Mouse (Mus musculus) stomach, postnatal 0 days (tissue): ENCODE measurements around the gene Rapgef1. TPM values are rescaled to one million over a fixed set of nuclear protein-coding genes. Genes with fewer than 3 reads are reported as not detected.
A peak's percentile ranks its signal among the peaks of the same experiment; 100 is the strongest.

Source experiments
- ATAC-seq: fragments of 200-750 bp; cut with Nextera tagmentation; 2 replicates; pipeline ENCODE4 v1.8.0; 2017; ENCODE audit not compliant: low FRiP score, low TSS enrichment
- DNase-seq: peaks from one replicate; pipeline ENCODE4 v3.0.0-alpha.2; 2016; ENCODE audit warnings: low spot score
- H3K27ac ChIP-seq: fragments of 300-500 bp; sonication (generic); replicated peaks from 2 replicates; pipeline ENCODE4 v1.5.1; 2014; ENCODE audit warnings: mild to moderate bottlenecking, control low read depth
- H3K27me3 ChIP-seq: fragments of 300-500 bp; sonication (generic); 2 replicates; pipeline ENCODE4 v1.6.1; 2014; ENCODE audit warnings: low read length; ENCODE audit not compliant: control insufficient read depth, insufficient read depth
- H3K36me3 ChIP-seq: fragments of 300-500 bp; sonication (generic); 2 replicates; pipeline ENCODE4 v1.6.1; 2014; ENCODE audit warnings: low read length, mixed read lengths; ENCODE audit not compliant: control insufficient read depth, insufficient read depth
- H3K4me1 ChIP-seq: fragments of 300-500 bp; sonication (generic); replicated peaks from 2 replicates; pipeline ENCODE4 v1.6.1; 2014; ENCODE audit warnings: antibody characterized with exemption; ENCODE audit not compliant: control insufficient read depth, insufficient read depth
- H3K4me2 ChIP-seq: fragments of 300-500 bp; sonication (generic); replicated peaks from 2 replicates; pipeline ENCODE4 v1.6.1; 2014; ENCODE audit warnings: low read depth, mild to moderate bottlenecking, control low read depth, moderate library complexity
- H3K4me3 ChIP-seq: fragments of 300-500 bp; sonication (generic); 2 replicates; pipeline ENCODE4 v1.5.1; 2014; ENCODE audit warnings: low read depth, low read length, control low read depth
- H3K9ac ChIP-seq: fragments of 300-500 bp; sonication (generic); 2 replicates; pipeline ENCODE4 v1.6.1; 2014; ENCODE audit warnings: mild to moderate bottlenecking, low read length, control low read depth, mixed read lengths
- H3K9me3 ChIP-seq: fragments of 300-500 bp; sonication (generic); 2 replicates; pipeline ENCODE4 v1.6.1; 2016; ENCODE audit warnings: low read length; ENCODE audit not compliant: control insufficient read depth
- CTCF ChIP-seq: IDR thresholded peaks from 2 replicates; pipeline ENCODE4 v1.5.1; 2016; ENCODE audit warnings: antibody characterized with exemption, low read depth, mild to moderate bottlenecking, moderate library complexity
- EP300 ChIP-seq: optimal IDR thresholded peaks from 2 replicates; pipeline ENCODE3; 2016; ENCODE audit warnings: antibody characterized with exemption
- WGBS: fragments of 180-500 bp; shearing (Covaris S2); extraction: QIAGEN DNeasy Blood & Tissue Kit; methylation state at CpG from one replicate; pipeline ENCODE4 v1.1.7; 2014; 5-methylcytosine and 5-hydroxymethylcytosine counted together
- polyA plus RNA-seq: library from polyadenylated mRNA; unstranded; fragments of >200 nt; fragmentation: Nextera tagmentation; extraction: Ambion mirVana; gene quantifications from 2 replicates; pipeline ENCODE4 v1.2.1, GENCODE M21; 2015

Gene Rapgef1
- polyA plus RNA-seq, 1 experiment from 2014 or later: 7.2 TPM

DNA sequence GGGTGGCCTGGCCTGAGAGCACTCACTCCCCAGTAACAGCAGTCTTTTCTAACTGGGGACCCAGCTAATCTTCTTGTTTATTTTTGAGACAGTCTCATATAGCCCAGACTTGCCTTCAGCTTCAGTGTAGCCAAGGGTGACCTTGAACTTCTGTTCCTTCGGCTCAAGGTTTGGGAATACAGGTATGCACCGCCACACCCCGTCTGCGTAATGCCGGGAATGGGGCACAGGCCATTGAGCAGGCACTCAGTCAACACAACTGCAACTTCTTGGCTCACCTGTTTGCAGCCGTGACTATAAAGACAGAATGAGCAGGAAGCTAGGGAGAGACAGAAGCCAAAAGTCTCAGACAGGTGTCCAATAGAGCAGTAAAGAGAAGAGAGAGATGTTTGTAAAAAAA lies 124.7 kb downstream of the Rapgef1 start:
- DNase-seq: peak; percentile 79
- peaks cover 4% of the 10 kb centered on the region; the same call in 1 of the 2 replicates for H3K36me3 ChIP-seq
- H3K4me3 ChIP-seq: no peak overlapping the region
- H3K9ac ChIP-seq: no peak overlapping the region
- H3K9me3 ChIP-seq: no peaks in the 10 kb centered on the region
- TF ChIP-seq CTCF: no peak
- TF ChIP-seq EP300: no peak
- H3K4me1 ChIP-seq: no peaks in the 10 kb centered on the region
- H3K27ac ChIP-seq: no peak overlapping the region
- ATAC-seq: peak; percentile 69
- WGBS: 56% methylated on average over 6 of the region's 6 CpGs
- H3K4me2 ChIP-seq: no peak overlapping the region
- no peaks in the 10 kb centered on the region for H3K27me3 ChIP-seq

DNA sequence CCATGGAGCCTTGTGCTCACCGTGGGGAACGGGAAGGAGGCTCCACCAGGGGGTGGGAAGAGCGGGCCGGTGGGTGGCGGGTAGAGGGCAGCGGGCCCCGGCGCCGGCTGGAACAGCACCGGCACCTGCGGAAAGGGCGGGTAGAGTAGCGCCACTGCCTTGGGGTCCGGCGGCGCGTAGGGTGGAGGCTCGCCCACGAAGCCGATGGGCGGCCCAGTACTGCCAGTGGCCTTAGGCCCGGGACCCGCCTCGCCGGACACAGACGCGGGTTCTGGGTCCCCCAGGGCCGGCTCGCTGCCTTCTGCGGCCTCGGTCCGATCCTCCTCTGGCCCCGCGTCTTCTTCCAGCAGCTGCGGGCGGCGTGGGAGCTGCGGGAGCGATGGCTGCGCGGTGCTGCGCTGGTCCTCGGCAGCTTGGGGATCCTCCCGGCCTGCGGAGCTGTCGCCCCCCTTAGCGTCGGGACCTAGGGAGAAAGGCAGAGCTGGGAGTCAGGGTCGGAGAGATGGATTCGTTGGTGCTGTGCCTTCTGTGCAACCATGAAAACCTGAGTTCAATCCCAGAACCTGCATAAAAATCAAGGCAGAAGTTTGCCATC lies 127.8 kb downstream of the Rapgef1 start:
- no peaks in the 10 kb centered on the region for H3K4me1 ChIP-seq
- TF ChIP-seq EP300 (no peak), CTCF (no peak)
- H3K4me3 ChIP-seq: peak overlapping the region; percentile 29
- H3K27me3 ChIP-seq: no peaks in the 10 kb centered on the region; the same call in 1 of the 2 replicates
- H3K9ac ChIP-seq: no peak overlapping the region; the same call in 1 of the 2 replicates
- 14% methylated on average over 44 of the region's 50 CpGs for WGBS
- H3K36me3 ChIP-seq: no peaks in the 10 kb centered on the region
- H3K9me3 ChIP-seq: no peaks in the 10 kb centered on the region
- ATAC-seq (no peak), DNase-seq (peak; percentile 28)
- H3K4me2 ChIP-seq: peak overlapping the region; percentile 50
- H3K27ac ChIP-seq: no peak overlapping the region

DNA sequence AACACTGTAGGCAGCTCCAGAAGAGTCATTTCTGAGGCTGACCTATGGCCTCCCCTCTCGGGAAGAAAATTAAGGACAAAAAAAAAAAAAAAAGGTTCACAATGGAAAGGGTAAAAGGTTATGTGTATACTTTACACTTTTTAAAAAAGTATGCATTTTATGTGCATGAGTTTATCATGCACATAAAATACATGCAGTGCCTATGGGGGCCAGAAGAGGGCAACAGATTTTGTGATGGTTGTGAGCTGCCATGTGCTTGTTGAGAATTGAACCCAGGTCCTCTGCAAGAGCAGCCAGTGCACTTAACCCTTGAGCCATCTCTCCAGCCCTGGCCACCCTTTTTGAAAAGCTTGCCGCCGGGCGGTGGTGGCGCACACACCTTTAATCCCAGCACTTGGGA lies 128.3 kb downstream of the Rapgef1 start:
- no peaks in the 10 kb centered on the region; the same call in 1 of the 2 replicates for H3K27me3 ChIP-seq
- H3K9ac ChIP-seq: no peak overlapping the region
- no peak overlapping the region for H3K4me2 ChIP-seq
- no peaks in the 10 kb centered on the region for H3K36me3 ChIP-seq
- no peak overlapping the region for H3K4me3 ChIP-seq
- no peaks in the 10 kb centered on the region for H3K9me3 ChIP-seq
- ATAC-seq (no peak), DNase-seq (no peak)
- 67% methylated on average over 5 of the region's 5 CpGs for WGBS
- H3K4me1 ChIP-seq: no peaks in the 10 kb centered on the region
- TF ChIP-seq EP300 (no peak), CTCF (peak; percentile 62)
- no peak overlapping the region for H3K27ac ChIP-seq

GRCm38 (mm10) chr2:29748499-29748898 lies 129.0 kb downstream of the Rapgef1 start:
- Histone ChIP-seq H3K27me3 (no peaks in the 10 kb centered on the region; the same call in 1 of the 2 replicates), H3K9ac (no peak overlapping the region), H3K27ac (no peak overlapping the region), H3K36me3 (no peaks in the 10 kb centered on the region), H3K4me3 (no peak overlapping the region), H3K9me3 (no peaks in the 10 kb centered on the region), H3K4me1 (no peaks in the 10 kb centered on the region), H3K4me2 (no peak overlapping the region)
- ATAC-seq: no peak
- no peak for DNase-seq
- WGBS: 77% methylated on average over 4 of the region's 4 CpGs
- no peak for TF ChIP-seq CTCF
- no peak for TF ChIP-seq EP300

- Histone ChIP-seq H3K4me3 (peak within 1 kb of the TSS; percentile 30), H3K27ac (peak within 1 kb of the TSS; percentile 83), H3K9me3 (no peaks in the 10 kb centered on the region), H3K9ac (peak within 1 kb of the TSS; percentile 53), H3K4me2 (peak within 1 kb of the TSS; percentile 50), H3K4me1 (no peaks in the 10 kb centered on the region), H3K27me3 (no peaks in the 10 kb centered on the region; the same call in 1 of the 2 replicates), H3K36me3 (no peaks in the 10 kb centered on the region)
- WGBS: 6% methylated on average over 28 of the region's 28 CpGs
- ATAC-seq (peak; percentile 89), DNase-seq (peak; percentile 91)
- TF ChIP-seq CTCF (0 out of 2 replicates have a peak, but pooled peaks have one; percentile 12), EP300 (no peak)
Observed at GRCm38 (mm10) chr2:29751497-29751896, 132.0 kb downstream of the Rapgef1 start, which contains the start of gene Gm13420. TSS of gene Gm13420 (minus strand) at chr2:29751685.

- WGBS: 89% methylated on average over 5 of the region's 5 CpGs
- Histone ChIP-seq H3K36me3 (no peaks in the 10 kb centered on the region), H3K4me1 (no peaks in the 10 kb centered on the region), H3K27ac (0 out of 2 replicates have a peak overlapping the region, but pooled peaks have one; percentile 83), H3K4me3 (no peak overlapping the region), H3K9ac (no peak overlapping the region), H3K27me3 (no peaks in the 10 kb centered on the region; the same call in 1 of the 2 replicates), H3K4me2 (no peak overlapping the region), H3K9me3 (no peaks in the 10 kb centered on the region)
- TF ChIP-seq CTCF: no peak
- no peak for ATAC-seq
- DNase-seq: no peak
Observed at GRCm38 (mm10) chr2:29752397-29752796, 132.9 kb downstream of the Rapgef1 start.
